Mouse (Mus musculus) hematopoietic stem cell, adult 5-6 weeks (primary cell): ENCODE data around the gene Krt32. TPM values are rescaled to one million over a fixed set of nuclear protein-coding genes. Genes with fewer than 3 reads are reported as not detected.

Experiments
- ATAC-seq, 2 experiments: fragments of 125-278 bp in 1 of 2; replicated peaks in 1 of 2; 2 replicates each; pipeline ENCODE4 v1.8.0; 2016 to 2017; ENCODE audit warnings: inconsistent platforms in 2 of 2, mild to moderate bottlenecking in 2 of 2, moderate number of reproducible peaks in 2 of 2, low read depth in 1 of 2, moderate TSS enrichment in 1 of 2; ENCODE audit not compliant: low FRiP score in 2 of 2, poor library complexity in 2 of 2, severe bottlenecking in 2 of 2, insufficient read depth in 1 of 2, low TSS enrichment in 1 of 2
- total RNA-seq: library from RNA; stranded (forward); fragments of 172-1452, 232-1000 nt; gene quantifications from 2 replicates; pipeline ENCODE4 v1.2.3, GENCODE M21; 2017

Gene Krt32
- total RNA-seq, 1 experiment from 2014 or later: not detected

DNA sequence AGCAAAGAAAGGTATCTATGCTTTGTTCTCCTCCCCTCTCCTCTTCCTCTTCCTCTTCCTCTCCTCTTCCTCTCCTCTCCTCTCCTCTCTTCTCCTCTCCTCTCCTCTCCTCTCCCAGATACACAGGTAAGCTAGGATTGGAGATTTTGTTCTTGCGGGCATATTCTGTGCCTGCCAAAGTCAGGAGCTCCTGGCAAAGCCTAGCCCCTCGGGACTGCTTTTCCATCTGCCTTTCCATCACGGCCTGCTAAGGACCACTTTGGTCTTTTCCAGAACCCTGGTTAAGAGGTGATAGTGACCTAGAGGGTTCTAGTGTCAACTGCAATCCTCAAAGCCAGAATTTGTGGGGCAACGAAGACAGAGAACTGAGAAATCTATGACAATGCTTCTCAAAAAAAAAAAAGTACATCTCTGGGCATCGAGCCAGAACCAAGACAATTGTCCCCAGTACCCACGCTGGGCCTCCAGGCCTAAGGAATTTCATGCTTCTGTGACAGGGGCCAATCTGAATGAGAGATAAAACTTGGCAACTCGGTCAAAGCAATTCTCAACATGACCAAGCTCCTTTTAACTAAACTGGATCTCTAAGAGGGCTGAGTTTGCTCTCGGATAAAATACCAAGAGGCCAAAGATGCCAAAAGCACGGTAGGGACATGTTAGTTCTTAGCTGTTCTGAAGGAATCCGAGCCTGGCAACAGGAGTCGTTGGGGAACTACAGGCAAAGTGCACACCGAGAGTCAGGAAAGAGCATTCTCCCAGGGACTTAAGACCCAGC, 21.6 kb downstream of the Krt32 start:
- no peak for ATAC-seq

DNA sequence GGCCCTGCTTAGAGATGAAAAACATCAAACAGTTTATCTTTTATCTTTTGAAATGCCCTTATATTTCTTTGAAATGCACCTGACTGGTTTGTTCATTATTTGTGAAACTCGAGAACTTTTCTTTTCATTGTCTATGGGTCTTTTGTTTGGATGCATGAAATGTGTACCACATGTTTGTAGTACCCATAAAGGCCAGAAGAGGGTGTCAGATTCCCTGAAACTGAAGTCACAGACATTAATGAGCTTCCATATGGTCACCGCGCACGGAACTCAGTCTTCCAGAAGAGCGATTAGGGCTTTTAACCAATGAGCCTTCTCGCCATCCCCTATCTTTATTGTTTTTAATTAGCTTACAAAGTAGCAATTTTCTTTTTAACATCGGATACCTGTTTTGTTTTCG, 29.2 kb downstream of the Krt32 start:
- no peak for ATAC-seq

- no peak for ATAC-seq
Measured at GRCm38 (mm10) chr11:100055686-100056655, 32.1 kb downstream of the Krt32 start.

DNA sequence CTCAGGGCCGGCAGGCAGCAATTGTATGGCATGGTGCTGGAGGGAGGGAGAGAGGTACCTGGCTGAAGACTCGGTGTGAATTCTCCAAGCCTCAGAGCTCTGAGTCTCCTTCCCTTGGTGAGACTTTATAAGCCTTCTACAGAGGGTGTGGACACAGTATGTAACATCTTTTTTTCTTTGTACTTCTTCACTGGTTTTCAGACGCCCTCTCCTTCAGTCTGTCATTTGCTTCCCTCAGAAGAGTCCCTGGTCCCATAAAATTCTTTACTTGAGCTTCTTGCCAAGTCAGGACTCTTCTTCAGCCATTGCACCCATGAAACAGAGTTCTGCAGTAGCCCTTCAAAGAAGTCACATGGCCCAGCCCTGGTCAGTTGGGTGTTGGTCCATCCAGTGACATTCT, 37.6 kb downstream of the Krt32 start, which contains the start of gene Krt31:
Gene Krt31 (minus strand): TSS at position 101 of the 400 bp plus-strand sequence.
- no peak for ATAC-seq

DNA sequence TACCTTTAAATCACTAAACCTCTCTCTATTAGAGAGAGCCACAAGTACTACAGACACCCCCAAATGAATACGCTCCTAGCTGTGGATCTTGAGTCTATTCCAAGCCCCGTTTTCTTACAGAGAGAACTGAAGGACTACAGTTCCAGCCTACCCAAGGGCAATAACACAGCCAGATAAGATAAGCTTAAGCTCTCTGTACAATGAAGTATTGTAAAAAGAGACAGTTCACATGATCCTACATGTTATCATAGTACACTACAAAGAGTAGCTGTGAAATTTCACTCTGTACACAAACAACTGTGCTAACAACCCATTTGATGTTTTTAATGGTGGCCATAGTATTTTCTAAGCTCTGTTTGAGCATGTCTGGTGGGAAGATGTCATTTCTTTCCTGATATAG, 40.8 kb downstream of the Krt32 start:
- ATAC-seq: no peak

DNA sequence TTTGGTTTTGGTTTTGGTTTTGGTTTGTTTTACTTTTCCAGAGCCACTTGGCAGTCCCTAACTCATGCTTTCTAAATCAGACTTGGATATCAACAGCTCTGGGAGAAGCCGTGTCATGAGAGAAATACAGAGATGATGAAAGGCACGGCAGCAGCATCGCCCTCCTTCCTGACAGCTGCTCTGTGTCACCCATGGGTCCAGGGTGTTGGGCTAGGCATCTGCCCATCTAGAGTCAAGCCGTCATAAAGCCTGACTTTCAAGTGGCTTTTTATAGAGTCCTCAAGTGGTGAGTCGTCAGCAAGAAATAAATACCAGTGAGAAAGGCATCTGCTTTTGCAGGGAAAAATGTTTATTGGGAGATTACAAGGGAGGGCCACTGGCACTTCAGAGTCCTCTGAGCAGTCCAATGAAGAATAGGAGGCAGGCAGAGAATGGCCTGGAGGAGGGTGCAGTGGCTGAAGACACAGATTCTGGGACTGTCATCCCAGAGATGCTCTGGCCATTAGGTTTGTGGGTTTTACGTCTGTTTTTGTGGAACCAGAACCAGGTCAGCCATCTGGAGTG, 41.6 kb downstream of the Krt32 start:
- ATAC-seq: no peak

- ATAC-seq: no peak
Measured at GRCm38 (mm10) chr11:100041454-100041853, 46.6 kb downstream of the Krt32 start, which contains the start of gene Krt34. Gene Krt34 (minus strand): TSS chr11:100041554.

Other genes starting within 250 kb of the Krt32 start
- gene Krtap4-16, start 236.6 kb downstream of the Krt32 start, total RNA-seq: not detected in 2 replicates
- not detected in 2 replicates for gene Gm11568, start 230.3 kb downstream of the Krt32 start, total RNA-seq
- not detected in 2 replicates for gene Gm11559, start 223.8 kb downstream of the Krt32 start, total RNA-seq
- gene Krtap9-1, start 214.8 kb downstream of the Krt32 start, total RNA-seq: not detected in 2 replicates
- gene Gm11567, start 209.0 kb downstream of the Krt32 start, total RNA-seq: not detected in 2 replicates
- gene Krtap31-1, start 180.3 kb downstream of the Krt32 start, total RNA-seq: not detected in 2 replicates
- not detected in 2 replicates for gene Gm11565, start 173.5 kb downstream of the Krt32 start, total RNA-seq
- not detected in 2 replicates for gene Krtap31-2, start 151.9 kb downstream of the Krt32 start, total RNA-seq
- not detected in 2 replicates for gene Krtap9-5, start 139.8 kb downstream of the Krt32 start, total RNA-seq
- gene Krtap29-1, start 109.2 kb downstream of the Krt32 start, total RNA-seq: not detected in 2 replicates
- gene Krtap16-1, start 101.6 kb downstream of the Krt32 start, total RNA-seq: not detected in 2 replicates
- gene Krtap17-1, start 94.2 kb downstream of the Krt32 start, total RNA-seq: not detected in 2 replicates
- not detected in 2 replicates for gene Krt33a, start 72.0 kb downstream of the Krt32 start, total RNA-seq
- not detected in 2 replicates for gene Krt33b, start 58.4 kb downstream of the Krt32 start, total RNA-seq
- not detected in 2 replicates for gene Krt34, start 46.7 kb downstream of the Krt32 start, total RNA-seq
- not detected in 2 replicates for gene Krt31, start 37.7 kb downstream of the Krt32 start, total RNA-seq
- gene Krt35, start 8.0 kb upstream of the Krt32 start, total RNA-seq: not detected in 2 replicates
- not detected in 2 replicates for gene Krt36, start 17.4 kb upstream of the Krt32 start, total RNA-seq
- not detected in 2 replicates for gene Krt13, start 33.3 kb upstream of the Krt32 start, total RNA-seq
- gene Krt15, start 47.7 kb upstream of the Krt32 start, total RNA-seq: not detected in 2 replicates
- not detected in 2 replicates for gene Krt19, start 60.4 kb upstream of the Krt32 start, total RNA-seq
- not detected in 2 replicates for gene Krt9, start 105.0 kb upstream of the Krt32 start, total RNA-seq
- gene Krt14, start 119.3 kb upstream of the Krt32 start, total RNA-seq: not detected in 2 replicates
- gene Krt16, start 160.7 kb upstream of the Krt32 start, total RNA-seq: not detected in 2 replicates
- gene Krt17, start 172.8 kb upstream of the Krt32 start, total RNA-seq: 0.44 TPM in 1 of 2 replicates, not detected in the other
- gene Krt42, start 181.6 kb upstream of the Krt32 start, total RNA-seq: not detected in 2 replicates
- 225 and 235 TPM in 2 replicates for gene Eif1, start 231.7 kb upstream of the Krt32 start, total RNA-seq
- gene Gast, start 246.2 kb upstream of the Krt32 start, total RNA-seq: not detected in 2 replicates